Mouse (Mus musculus) kidney, adult 18-20 months (tissue): ENCODE results near the gene Syt8.
"Not testable (repeated sequence)": the region's sequence is repeated elsewhere in the genome, so short reads cannot be mapped to it uniquely, and the experiment has no call there.

ENCODE experiments used
- DNase-seq: peaks from one replicate; pipeline ENCODE4 v3.0.0; 2021

Gene Syt8

DNA sequence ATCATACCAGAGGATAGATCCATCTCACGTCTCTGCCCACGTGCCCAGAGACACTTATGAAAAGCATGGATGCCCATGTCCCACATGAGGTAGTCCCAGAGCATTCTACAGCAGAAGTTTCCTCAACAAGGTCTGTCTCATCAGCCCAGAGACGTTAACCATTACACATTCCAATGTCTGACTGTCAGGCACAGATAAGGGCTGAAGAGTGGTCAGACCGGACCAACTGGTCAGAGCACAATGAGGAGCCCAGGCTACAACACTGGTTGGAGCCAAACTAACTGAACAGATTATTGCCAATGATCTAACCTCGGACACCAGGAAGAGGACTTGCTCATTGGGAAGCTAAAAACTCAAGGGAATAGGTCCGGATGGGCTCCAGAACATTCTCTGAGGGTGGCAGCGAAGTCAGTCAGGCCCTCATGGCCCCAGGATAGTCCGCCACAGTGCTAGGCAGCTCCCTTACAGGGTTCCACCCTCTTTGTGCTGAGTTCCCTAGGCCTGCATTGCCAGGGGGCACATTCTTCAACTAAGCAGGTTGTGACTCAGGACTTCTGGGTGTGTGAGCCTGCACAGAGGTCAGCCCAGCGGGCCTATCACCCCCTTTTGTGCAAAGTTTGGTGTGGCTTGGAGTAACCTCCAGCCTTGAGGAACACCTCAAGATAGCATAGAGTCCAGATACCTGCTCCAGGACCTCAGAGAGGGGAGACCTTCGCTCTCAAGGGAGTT lies at the start of gene Syt8:
Gene Syt8, plus strand, starts transcription at position 714 of the 729 bp plus-strand sequence.
- DNase-seq: no peak

DNA sequence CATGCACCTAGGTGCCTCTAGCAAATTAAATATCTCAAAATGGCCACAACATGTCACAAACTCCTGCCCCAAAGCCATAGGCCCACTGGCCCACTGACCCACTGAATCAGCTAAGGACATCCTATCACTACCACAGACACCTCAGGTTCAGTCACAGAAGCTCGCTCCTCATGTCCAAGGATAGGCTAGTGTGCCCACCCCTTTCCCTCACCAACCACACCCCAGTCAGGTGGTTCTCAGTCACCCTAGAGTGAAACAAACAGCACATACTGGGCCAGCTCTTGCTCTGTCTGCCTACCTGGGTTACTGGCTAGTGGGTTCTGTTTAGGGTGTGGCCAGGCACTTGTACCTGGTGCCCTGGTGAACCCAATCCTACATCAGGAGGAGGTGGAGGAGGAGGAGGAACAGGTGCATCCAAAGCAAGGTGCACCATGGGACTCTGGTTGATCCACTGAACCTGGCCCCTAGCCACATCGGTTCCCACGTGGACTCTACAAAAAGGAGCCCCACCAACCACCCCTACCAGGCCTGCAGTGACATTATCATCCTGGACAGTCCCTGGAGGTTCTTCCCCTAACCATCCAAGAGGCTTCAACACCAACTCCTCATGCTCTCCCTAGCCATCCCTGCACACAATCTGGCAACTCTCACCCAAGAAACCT lies 48.8 kb upstream of the Syt8 start:
- DNase-seq: no peak

GRCm38 (mm10) chr7:142386621-142387201 lies 47.9 kb upstream of the Syt8 start:
- DNase-seq: no peak

DNA sequence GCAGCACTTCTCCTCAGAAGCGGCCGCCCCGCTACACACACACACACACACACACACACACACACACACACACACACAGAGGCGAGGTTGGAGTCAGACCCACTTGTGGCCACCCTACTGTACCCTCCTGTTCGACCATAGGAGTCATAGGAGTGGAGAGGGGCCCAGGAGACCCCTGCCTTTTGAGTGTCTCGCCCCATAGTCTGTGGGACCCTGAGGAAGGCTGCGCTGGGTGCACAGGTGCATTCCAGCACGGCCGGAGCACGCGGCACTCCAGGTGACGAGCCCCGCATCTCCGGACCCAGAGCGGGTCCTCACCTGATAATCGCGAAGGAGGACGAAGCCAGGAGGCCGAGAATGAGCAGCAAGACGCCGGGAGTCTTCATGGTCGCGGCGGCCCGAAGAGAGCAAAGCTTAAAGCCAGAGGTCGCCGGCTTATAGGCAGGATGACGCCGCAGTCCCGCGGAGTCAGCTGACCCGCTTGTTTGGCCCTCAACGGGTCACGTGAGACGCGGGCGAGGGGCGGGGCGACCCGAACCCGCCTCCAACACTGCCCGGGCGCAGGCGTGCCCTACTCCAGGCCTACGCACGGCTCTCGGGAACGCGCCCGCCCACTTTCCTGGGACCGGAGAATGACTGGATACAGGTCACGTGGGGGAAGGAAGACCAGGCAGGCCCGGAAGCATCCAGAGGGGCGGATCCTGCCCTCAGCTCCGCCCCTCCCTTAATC lies 47.1 kb upstream of the Syt8 start, which contains the start of gene Ctsd:
Gene Ctsd, minus strand, starts transcription at position 620 of the 730 bp plus-strand sequence.
- peak; percentile 99 for DNase-seq

GRCm38 (mm10) chr7:142388198-142388597 lies 46.5 kb upstream of the Syt8 start:
- DNase-seq: no peak

- no peak for DNase-seq
Observed at GRCm38 (mm10) chr7:142388740-142389139, 45.9 kb upstream of the Syt8 start.

DNA sequence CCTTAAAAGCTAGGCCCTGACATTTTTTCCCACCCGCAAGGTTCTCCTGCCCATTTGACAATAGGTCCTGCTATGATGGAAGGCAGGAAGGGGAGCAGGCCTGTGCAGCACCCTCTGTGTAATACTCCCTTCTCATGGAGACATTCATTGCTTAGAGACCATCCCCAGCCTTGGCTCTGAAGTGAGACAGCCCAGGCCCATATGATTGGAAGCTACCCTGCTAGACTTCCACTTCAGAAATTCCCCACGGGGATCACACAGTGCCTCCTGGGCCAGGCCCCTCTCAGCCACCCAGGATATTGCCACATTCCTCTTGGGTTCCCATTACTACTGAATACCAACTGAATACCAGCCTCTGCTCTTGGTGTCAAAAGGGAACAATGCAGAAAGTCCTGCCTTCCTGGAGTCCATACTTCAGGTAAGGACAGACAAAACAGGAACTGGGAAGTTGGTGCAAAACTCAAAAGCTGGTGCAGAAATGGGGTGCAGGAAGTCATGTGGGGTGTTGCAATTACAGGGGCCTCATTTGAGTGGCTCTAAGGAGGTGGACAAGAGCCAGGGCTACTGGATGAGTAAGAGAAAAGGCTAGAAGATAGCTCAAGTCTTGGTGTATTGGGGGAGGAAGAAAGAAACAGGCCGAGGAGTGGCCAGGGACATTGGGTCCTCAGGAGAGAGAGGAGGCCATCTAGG lies 44.5 kb upstream of the Syt8 start:
- no peak for DNase-seq

GRCm38 (mm10) chr7:142391108-142391507 lies 43.5 kb upstream of the Syt8 start:
- no peak for DNase-seq

GRCm38 (mm10) chr7:142391609-142392008 lies 43.0 kb upstream of the Syt8 start:
- no peak for DNase-seq

DNA sequence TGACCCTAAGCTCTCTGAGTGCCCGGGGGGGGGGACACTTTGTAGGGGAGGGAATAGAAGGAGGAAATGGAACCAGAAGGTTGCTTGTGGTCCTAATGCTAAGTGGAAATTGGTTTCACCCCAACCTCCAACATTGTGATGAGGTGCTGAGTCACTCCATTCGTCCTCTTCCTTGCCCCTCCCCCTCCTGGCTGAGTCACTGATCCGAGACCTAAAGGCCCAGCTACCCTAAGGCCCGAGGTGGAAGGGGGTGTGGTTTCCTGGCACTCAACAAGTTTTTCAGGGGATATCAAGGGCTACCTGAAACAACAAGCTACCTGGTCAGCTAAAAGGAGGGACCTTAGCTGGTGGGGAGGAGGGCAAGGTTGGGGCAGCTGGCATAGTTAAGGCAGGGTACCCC lies 41.5 kb upstream of the Syt8 start:
- DNase-seq: no peak

DNA sequence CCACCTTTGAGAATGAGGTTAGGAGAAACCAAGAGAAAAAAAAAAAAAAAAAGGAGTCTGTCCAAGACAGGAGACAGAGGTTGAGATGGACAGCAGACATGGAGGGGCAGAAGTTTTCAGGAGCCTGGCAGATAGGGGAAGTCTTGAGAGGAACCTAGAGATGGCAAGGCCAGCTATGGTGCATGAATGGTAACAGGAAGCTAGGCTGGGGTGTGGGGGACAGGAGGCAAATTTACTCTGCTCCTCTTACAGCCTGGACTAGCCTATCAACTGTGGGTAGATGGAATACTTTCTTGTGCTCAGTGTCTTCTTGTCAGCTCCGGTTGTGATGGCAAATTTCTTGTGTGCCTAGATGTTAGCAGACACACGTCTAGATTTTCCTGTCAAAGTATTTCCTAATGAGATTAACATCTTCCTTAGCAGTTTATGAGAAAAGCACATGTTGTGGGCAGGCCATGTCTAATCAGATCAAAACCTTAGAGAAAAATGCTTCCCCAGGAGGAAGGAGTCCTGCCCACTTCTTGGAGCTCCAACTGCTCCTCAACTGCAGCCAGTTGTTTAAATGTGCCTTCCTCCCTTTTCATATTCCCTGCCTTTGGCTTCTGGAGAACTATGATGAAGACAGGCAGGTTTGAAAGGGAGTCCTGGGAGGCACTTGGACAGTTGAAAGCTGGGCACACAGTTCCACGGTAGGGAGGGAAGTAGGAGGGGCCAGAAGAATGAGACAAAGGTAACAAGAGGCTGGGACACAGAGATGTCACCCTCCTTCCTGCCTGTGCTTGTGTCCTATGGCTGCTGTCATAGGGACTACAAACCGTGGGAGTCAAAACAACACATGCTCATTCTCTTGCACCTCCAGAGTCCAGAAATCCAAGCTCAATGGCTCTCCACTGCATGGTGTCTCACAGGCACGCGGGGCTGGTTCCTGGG lies 40.1 kb upstream of the Syt8 start:
- no peak for DNase-seq

DNA sequence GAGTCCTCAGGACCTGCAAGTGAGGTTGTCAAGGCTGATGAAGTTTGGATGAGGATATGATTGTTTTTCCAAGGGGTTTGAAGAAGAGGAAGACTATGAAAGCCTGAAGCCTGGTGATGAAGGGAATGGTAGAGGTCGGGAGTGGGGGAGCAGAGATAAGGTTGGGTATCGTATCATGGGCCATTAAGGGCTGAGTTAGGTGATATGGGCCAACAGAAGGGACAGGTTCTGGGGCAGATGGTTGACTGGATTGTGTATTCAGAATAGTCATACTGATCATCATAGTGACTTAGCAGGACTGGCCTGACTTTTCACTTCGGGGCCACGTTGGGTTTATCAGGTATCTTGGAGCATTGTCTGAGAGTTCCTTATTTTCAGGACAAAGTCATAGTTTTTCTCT lies 39.2 kb upstream of the Syt8 start:
- no peak for DNase-seq

DNA sequence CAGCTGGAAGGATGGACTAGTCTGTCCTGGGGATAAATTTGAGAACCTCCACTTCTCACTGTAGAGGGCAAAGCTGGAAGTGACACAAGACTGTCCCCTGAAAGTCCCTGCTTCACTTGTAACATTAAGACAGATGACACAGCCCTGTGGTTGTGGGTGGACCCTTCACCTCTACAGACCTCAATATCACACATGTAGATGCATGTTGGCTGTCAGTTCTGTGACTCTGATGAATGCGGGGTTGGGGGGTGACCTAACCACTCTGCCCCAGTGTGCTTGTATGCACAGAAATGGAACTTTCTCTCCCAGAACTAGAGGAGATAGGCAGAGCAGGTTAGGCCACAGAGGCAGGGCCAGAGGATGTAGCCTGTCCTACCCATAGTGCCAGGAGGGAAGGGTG lies 38.0 kb upstream of the Syt8 start:
- DNase-seq: no peak

DNA sequence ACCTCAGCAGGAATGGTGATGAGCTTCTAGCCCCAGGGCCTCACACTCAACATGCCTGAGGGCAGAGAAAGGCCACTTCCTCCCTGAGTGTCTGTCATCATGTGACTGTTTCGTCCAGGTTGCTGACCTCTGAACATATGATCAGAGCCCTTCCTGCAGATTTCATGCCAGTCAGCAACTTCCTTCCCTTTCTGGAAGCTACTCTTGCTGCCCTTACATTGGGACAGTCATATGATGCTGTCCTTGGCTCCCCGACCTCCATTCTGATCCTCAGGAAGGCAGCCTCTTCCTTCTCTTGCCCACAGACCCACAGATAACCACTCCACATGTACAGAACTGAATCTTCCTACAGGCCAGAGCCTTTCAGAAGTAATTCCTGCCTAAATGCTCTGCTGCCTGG lies 36.6 kb upstream of the Syt8 start:
- peak; percentile 35 for DNase-seq

DNA sequence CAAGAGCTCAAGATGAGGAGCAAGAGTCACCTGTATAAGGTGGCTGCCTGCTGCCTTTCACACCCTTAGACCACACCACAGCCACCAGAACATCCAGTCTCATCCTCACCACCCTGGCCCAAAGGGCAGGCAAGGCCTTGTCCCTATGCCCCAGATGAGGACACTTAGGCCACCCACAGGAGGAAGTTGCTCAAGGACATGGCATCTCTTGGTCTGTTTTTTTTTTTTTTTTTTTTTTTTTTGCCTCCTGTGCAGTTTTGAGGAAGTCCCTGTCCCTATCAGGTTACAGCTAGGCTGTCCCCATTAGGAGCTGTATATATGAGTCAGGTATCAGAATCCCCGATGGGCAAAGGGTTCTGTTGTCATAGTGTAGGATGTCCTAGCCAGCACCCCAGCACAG lies 35.4 kb upstream of the Syt8 start:
- no peak for DNase-seq

DNA sequence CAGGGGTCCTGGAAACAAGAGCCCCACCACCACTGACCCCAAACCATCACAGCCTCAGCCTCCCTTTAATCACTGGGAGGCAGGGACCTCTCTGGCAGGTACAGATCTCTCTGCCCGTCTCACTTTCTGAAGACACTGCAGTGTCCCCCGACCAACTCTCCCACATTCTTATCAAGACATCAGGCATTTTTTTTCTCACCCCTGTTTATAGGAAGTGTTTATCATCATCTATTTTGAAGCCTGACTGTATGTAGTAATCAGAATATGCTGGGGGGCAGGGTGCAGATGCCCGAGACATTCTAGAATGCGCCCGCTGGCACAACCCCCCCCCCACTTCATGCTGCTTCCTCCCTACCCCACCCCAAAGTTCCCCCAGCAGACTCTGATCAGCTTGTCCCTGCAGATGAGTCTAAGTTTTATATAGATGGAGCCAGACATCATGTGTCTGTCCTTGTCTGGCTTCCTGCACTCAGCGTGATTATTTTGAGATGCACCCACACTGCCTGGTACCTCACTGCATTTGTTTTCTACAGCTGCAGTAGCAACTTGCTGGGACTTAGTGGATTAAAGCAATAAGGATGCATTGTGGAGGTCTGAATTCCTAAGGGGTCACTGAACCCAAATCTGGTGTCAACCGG lies 34.4 kb upstream of the Syt8 start:
- DNase-seq: no peak

- DNase-seq: no peak
Observed at GRCm38 (mm10) chr7:142400750-142401142, 33.9 kb upstream of the Syt8 start.

DNA sequence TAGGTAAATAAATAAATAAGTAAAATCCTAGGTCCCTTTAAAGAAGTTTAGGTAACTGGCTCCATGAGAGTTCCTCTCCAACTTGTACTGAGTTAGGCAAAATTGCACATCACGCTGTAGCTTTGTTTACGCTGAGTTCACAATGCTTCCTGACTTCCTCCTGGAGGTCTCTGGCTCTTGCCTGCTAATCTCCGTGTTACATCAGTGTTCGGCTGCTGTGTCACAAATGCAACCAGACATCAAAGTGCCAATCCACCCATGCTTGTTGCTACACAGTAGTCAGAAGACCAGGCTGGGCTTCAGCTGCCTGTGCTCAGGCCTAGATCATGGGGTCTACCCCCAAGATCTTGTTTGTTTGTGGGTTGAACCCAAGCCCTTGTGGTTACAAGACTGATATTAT lies 31.1 kb upstream of the Syt8 start:
- no peak for DNase-seq

DNA sequence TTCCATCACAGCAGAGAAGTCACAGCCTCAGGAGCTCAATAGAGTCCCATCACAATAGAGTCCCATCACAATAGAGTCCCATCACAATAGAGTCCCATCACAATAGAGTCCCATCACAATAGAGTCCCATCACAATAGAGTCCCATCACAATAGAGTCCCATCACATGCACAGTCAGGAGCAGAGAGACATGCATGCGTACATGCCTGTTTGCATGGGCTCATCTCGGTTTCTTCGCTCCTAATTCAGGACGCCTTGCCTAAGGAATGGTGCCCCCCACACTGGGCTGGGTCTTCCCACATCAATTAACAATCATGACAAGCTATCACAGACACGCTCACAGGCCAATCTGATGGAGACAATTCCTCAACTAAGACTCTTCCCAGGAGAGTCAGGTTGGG lies 29.5 kb upstream of the Syt8 start:
- DNase-seq: not testable (repeated sequence)

- DNase-seq: no peak
Observed at GRCm38 (mm10) chr7:142407935-142408334, 26.7 kb upstream of the Syt8 start.

GRCm38 (mm10) chr7:142408686-142409085 lies 26.0 kb upstream of the Syt8 start:
- DNase-seq: no peak
